Mouse (Mus musculus) common myeloid progenitor, adult 5-6 weeks (primary cell): Measurements from ENCODE around the gene Jam3. TPM values are rescaled to one million over a fixed set of nuclear protein-coding genes. Genes with fewer than 3 reads are reported as not detected.

Experiments
- ATAC-seq: replicated peaks from 2 replicates; pipeline ENCODE4 v1.8.0; 2016; ENCODE audit warnings: low read depth, mild to moderate bottlenecking, moderate TSS enrichment, inconsistent platforms; ENCODE audit not compliant: poor library complexity, severe bottlenecking
- total RNA-seq: library from RNA; stranded (forward); fragments of 200-1000, 187-1606 nt; gene quantifications from 2 replicates; pipeline ENCODE4 v1.2.3, GENCODE M21; 2017

The Jam3 gene
- total RNA-seq, 1 experiment from 2014 or later: 0.14 TPM

DNA sequence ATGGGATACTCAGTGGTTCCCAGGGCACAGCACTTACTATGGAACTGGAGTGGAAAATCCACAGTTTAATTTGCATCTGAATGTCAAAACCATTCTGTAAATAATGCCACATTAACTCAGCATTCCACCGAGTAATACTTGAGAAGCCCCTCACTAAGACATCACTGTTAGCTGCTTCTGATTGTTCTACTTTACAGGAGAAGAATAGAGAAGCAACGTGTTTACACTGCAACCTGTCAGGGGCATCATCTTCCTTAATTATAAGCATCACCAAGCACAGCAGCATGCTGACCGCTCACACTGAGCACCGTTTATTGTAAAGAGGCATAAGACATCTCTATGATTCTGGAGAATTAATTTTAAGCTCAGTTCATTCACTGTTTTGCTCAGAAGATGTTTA lies 32.3 kb downstream of the Jam3 start:
- no peak for ATAC-seq

- ATAC-seq: no peak
Observed at GRCm38 (mm10) chr9:27122076-27122475, 33.1 kb downstream of the Jam3 start.

GRCm38 (mm10) chr9:27121254-27121653 lies 34.0 kb downstream of the Jam3 start:
- ATAC-seq: no peak

DNA sequence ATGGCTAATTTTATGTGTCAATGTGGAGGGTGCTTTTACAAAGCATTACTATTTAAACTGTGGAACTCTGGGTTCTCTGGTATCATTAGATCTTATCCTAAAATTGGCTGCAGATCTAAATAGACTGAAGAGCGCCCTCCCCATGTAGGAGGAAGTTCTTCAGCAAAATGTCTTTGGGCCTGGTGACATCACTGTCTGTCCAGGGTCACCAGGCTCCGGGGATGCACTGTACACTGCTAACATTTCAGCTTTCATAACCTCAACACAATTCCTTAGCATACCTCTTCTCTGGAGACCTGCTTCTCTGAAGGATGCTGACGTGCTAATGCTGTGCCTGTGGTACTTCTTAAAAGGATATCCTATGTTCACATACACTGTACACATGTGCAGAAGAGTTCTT lies 43.5 kb downstream of the Jam3 start:
- ATAC-seq: no peak

- no peak for ATAC-seq
Observed at GRCm38 (mm10) chr9:27110681-27111080, 44.5 kb downstream of the Jam3 start.

GRCm38 (mm10) chr9:27109533-27110514 lies 45.4 kb downstream of the Jam3 start:
- peak; percentile 97 for ATAC-seq

- no peak for ATAC-seq
Observed at GRCm38 (mm10) chr9:27108451-27108850, 46.8 kb downstream of the Jam3 start.

GRCm38 (mm10) chr9:27106081-27106480 lies 49.1 kb downstream of the Jam3 start:
- ATAC-seq: 0 out of 2 replicates have a peak, but pooled peaks have one; percentile 47

- no peak for ATAC-seq
Observed at GRCm38 (mm10) chr9:27101466-27101865, 53.8 kb downstream of the Jam3 start.

DNA sequence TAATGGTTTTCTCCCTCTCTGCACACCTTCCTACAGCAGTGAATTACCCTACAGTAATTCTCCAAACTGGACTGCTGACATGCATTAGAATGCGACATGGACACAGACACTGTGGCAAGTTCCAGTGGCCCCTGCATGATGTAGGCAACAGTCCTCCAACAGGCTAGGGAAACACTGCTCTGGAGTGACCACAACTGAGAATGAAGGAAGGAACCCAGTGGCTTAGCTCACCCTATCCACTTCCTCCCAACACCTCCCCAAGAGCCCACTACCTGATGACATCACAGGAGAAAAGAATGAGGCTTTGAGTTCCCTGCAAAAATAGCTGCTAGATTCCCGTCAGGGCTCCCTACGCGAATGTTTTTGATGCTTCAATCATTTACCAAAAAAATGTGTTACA lies 55.7 kb downstream of the Jam3 start:
- ATAC-seq: peak; percentile 95

DNA sequence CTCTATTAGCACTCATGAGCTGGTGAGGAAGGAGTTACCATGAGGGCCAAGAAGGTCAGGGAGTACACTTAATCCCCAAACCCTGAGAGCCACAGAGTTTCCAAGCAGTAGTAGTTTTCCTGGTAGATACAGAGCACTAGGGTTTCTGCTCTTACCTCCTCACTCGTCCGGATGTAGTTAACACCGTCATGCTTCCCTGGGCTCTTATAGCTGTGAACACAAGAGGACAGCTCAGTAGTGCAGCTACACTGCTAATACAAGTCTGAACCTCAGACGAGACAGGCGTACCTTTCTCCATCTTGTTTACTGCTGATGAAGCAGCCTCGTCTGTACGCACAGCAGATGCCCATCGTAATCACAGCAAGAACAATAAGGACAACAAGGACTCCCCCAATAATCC lies 56.7 kb downstream of the Jam3 start:
- no peak for ATAC-seq

DNA sequence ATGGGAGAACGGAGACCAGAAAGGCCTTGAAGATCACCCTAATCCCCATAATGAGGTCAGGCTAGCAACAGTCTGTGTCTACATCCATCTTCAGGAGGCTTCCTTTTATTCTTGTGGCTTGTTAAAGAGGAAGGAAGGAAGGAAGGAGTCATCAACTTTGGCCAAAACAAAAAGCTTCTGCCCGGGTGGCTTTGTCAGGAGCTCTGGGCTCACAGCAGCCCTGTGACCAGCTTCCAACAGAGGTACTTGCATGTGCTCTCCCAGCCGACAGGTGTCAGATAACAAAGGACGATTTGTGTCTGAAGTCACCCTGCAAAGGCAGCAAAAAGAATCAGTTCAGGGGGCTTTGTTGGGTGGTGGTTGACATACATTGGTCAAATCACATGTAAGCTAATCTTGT lies 57.1 kb downstream of the Jam3 start:
- ATAC-seq: peak; percentile 31

GRCm38 (mm10) chr9:27092916-27093315 lies 62.3 kb downstream of the Jam3 start:
- no peak for ATAC-seq

- ATAC-seq: no peak
Observed at GRCm38 (mm10) chr9:27090801-27091775, 64.1 kb downstream of the Jam3 start.

DNA sequence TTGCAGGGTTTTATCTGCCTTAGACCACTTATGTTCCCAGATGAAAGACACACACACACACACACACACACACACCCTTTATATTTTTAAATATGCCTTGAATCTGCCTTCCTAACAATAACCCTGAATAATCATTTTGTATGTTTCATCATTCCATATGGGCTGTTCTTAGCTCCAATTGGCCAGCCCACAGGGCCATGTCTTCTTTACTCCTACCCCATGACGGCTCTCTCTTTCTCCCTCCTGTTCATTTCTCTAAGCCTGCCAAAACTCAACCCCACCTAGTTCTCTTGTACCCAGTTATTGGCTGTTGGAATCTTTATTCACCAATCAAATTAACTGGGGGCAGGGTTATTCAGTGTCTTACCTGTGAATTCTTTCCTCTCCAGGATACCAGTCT lies 65.1 kb downstream of the Jam3 start:
- no peak for ATAC-seq

DNA sequence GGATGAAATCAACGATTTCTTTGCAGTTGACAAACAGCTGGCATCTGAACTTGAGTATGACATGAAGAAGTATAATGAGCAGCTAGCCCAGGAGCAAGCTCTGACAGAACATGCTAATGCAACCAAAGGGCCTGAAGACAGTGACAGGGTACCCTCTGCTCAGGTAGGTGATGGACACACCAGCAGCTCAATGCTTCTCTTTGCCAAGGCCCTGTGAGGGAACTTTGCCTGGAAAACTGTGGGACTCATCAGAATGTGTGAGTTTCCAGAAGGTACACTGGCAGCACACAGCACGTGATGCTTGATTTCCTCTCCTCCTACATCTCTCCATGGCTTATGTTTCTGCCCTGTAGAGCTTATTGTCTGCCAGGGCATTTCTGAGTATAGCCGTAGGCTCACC lies 67.8 kb downstream of the Jam3 start:
- no peak for ATAC-seq

GRCm38 (mm10) chr9:27086256-27086655 lies 69.0 kb downstream of the Jam3 start:
- peak; percentile 56; the same call in 1 of the 2 replicates for ATAC-seq

GRCm38 (mm10) chr9:27075812-27076211 lies 79.4 kb downstream of the Jam3 start:
- no peak for ATAC-seq

- ATAC-seq: 0 out of 2 replicates have a peak, but pooled peaks have one; percentile 52
Observed at GRCm38 (mm10) chr9:27074677-27075076, 80.5 kb downstream of the Jam3 start.

DNA sequence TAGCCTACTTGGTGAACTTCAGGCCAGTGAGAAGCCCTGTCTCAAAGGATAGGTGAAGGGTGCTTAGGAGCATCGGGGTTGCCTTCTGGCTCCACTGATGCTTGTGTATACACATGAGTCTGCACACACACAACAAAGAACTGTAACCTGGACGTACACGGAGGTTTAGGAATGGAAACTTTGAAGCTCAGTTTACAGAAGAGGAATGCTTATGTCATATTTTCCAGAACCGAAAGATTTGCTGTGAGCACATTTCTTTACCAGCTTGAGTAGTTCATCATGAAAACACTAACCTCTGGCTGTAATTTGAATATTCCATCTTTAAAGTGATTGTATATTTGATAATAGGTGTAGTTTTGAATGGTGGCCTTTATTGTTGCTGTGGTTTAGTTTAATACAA lies 84.3 kb downstream of the Jam3 start:
- ATAC-seq: no peak

DNA sequence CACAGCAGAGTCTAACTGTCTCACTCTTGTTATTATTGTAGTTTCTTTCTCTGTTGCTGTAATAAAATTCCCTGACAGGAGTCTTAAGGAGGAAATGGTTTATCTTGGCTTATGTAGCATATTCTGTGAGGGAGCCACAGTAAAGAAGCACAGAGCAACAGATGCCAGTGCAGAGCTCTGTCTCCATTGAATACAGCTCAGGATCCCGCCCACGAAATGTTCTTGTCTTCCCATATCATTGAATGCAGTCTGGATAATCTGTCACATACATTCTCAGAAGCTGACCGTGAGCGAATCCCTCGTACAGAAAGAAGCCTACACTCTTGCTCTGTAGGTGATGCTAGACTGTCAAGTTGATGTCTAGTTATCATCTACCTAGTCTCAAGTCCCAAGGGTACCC lies 96.9 kb downstream of the Jam3 start:
- no peak for ATAC-seq
